In the genomic region with DNA sequence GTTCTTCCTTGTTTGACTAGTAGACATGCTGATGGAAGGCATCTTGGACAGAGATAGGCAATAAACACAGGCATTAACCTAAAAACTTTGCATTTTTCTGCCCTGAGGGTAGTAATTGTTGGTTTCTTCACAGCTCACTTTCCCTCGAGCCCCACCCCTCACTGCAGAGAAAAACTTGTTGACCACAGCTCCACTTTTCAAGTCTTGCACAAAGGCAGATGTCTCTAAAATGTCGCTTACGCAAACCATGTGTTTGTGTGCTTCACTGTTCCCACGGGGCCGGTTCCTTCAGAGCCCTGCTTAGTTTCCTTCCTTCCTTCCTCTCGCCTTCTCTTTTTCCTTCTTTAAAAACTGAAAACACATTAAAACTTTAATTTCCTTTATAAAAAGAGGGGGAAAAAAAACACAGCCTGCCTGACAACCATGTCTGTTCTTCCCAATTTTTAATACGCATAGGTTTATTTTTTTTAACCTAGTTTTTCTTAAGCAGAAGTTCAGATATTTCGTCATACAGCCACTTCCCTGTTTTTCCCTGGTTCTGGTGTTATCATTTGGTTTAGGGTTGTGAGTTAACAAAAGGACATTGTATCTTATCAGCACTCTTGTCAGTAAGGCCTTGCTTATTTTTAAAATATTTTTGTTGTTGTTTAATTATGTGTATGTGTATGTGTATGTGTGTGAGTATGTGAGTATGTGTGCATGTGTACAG, we compare ENCODE assay signal across 9 mouse cellular contexts.
A peak's percentile ranks its signal among the peaks of the same experiment; 100 is the strongest.
DNase-seq lines count a peak whose midpoint lies in the region; ATAC-seq and TF ChIP-seq lines count a peak whose summit lies in the region.
"Had no signal": no experiment of that assay in that cellular context is flagged by ENCODE, and none has a peak within 500 bp of the region (broad histone marks: within the 10 kb centered on the region; RNA-seq: fewer than 3 reads in every experiment).

No protein-coding gene starts in this region.

- no peak overlapping the region for H3K27ac ChIP-seq in kidney, adult 2 months (ENCODE audit: insufficient read depth, low read depth, low read length)
- no peak overlapping the region for H3K27ac ChIP-seq in kidney, embryonic 15.5 days
- H3K27ac ChIP-seq in bone marrow, adult 2 months (ENCODE audit: control insufficient read depth, insufficient read depth, low read depth, low read length, poor library complexity) = peak overlapping the region; percentile 56; the same call in 1 of the 2 replicates
- H3K27ac ChIP-seq in liver, embryonic 13.5 days = peak overlapping the region; percentile 70
- no peak overlapping the region for H3K27ac ChIP-seq in hindbrain, embryonic 11.5 days (ENCODE audit: low read depth, low read length)
- no peak overlapping the region for H3K27ac ChIP-seq in midbrain, embryonic 16.5 days (ENCODE audit: low read length)

- no peak for TF ChIP-seq POLR2A in kidney, adult 2 months (IDR thresholded peaks at IDR 0.05; ENCODE audit: low read depth, low read length)
- no peak for TF ChIP-seq POLR2A in bone marrow, adult 2 months (IDR thresholded peaks at IDR 0.05; ENCODE audit: borderline replicate concordance, control insufficient read depth, low read depth, low read length)

- no peak for ATAC-seq in kidney, embryonic 15.5 days (replicated peaks; ENCODE audit: low FRiP score)
- no peak for ATAC-seq in liver, embryonic 13.5 days (ENCODE audit: low read depth)
- no peak for ATAC-seq in hindbrain, embryonic 11.5 days (ENCODE audit: low FRiP score)
- ATAC-seq in midbrain, embryonic 16.5 days = no peak

- peak; percentile 30 for DNase-seq in kidney, adult 2 months
- DNase-seq in heart, adult 9 months (ENCODE audit: low spot score in 2 of 2) = peak; percentile 77
- no peak for DNase-seq in liver, embryonic 13.5 days
- peak; percentile 79 to 81 for DNase-seq in spleen, postnatal 36 days (ENCODE audit: low spot score in 2 of 2)
- DNase-seq in hindbrain, embryonic 11.5 days (ENCODE audit: low spot score) = no peak

- H3K4me2 ChIP-seq in kidney, embryonic 15.5 days = no peak overlapping the region
- peak overlapping the region; percentile 11; the same call in 1 of the 2 replicates for H3K4me2 ChIP-seq in liver, embryonic 13.5 days
- no peak overlapping the region for H3K4me2 ChIP-seq in hindbrain, embryonic 11.5 days (replicated peaks; ENCODE audit: low read depth, low read length)
- no peak overlapping the region for H3K4me2 ChIP-seq in midbrain, embryonic 16.5 days (ENCODE audit: low read length)
- H3K4me2 ChIP-seq: stomach, embryonic 15.5 days had no signal

- no peaks in the 10 kb centered on the region for H3K4me1 ChIP-seq in kidney, adult 2 months (ENCODE audit: control insufficient read depth, insufficient read depth, low read length)
- 0 out of 2 replicates have a peak, but pooled peaks cover 5% of the 10 kb centered on the region for H3K4me1 ChIP-seq in kidney, embryonic 15.5 days
- H3K4me1 ChIP-seq in bone marrow, adult 2 months (ENCODE audit: control insufficient read depth, insufficient read depth, low read length) = peaks cover 1% of the 10 kb centered on the region
- peaks cover 38% of the 10 kb centered on the region for H3K4me1 ChIP-seq in liver, embryonic 13.5 days (replicated peaks)
- H3K4me1 ChIP-seq in hindbrain, embryonic 11.5 days (replicated peaks; ENCODE audit: control insufficient read depth, insufficient read depth, low read length) = no peaks in the 10 kb centered on the region
- 0 out of 2 replicates have a peak, but pooled peaks cover 4% of the 10 kb centered on the region for H3K4me1 ChIP-seq in midbrain, embryonic 16.5 days (ENCODE audit: control insufficient read depth, insufficient read depth, low read length)
- H3K4me1 ChIP-seq: stomach, embryonic 15.5 days had no signal

- no peak overlapping the region for H3K4me3 ChIP-seq in kidney, adult 2 months (ENCODE audit: insufficient read depth, low read depth, low read length)
- no peak overlapping the region for H3K4me3 ChIP-seq in kidney, embryonic 15.5 days (replicated peaks)
- H3K4me3 ChIP-seq in bone marrow, adult 2 months (replicated peaks; ENCODE audit: control insufficient read depth, low read depth, low read length) = peak overlapping the region; percentile 35
- no peak overlapping the region for H3K4me3 ChIP-seq in liver, embryonic 13.5 days (replicated peaks)
- no peak overlapping the region for H3K4me3 ChIP-seq in hindbrain, embryonic 11.5 days (ENCODE audit: low read depth, low read length)
- H3K4me3 ChIP-seq in midbrain, embryonic 16.5 days (ENCODE audit: low read depth, low read length) = no peak overlapping the region
- H3K4me3 ChIP-seq: stomach, embryonic 15.5 days had no signal

- no peaks in the 10 kb centered on the region for H3K36me3 ChIP-seq in kidney, adult 2 months (ENCODE audit: control insufficient read depth, insufficient read depth, low read length)
- H3K36me3 ChIP-seq in kidney, embryonic 15.5 days = no peaks in the 10 kb centered on the region
- H3K36me3 ChIP-seq in liver, embryonic 13.5 days = no peaks in the 10 kb centered on the region
- H3K36me3 ChIP-seq in hindbrain, embryonic 11.5 days (ENCODE audit: control insufficient read depth, insufficient read depth, low read length) = no peaks in the 10 kb centered on the region
- H3K36me3 ChIP-seq in midbrain, embryonic 16.5 days (ENCODE audit: control insufficient read depth, insufficient read depth, low read length) = no peaks in the 10 kb centered on the region
- H3K36me3 ChIP-seq: stomach, embryonic 15.5 days had no signal

- no peaks in the 10 kb centered on the region for H3K9me3 ChIP-seq in kidney, embryonic 15.5 days (replicated peaks)
- no peaks in the 10 kb centered on the region for H3K9me3 ChIP-seq in liver, embryonic 13.5 days (replicated peaks)
- no peaks in the 10 kb centered on the region for H3K9me3 ChIP-seq in hindbrain, embryonic 11.5 days (ENCODE audit: control insufficient read depth, low read length)
- no peaks in the 10 kb centered on the region for H3K9me3 ChIP-seq in midbrain, embryonic 16.5 days (replicated peaks; ENCODE audit: control insufficient read depth, low read length, poor library complexity, severe bottlenecking)
- H3K9me3 ChIP-seq: stomach, embryonic 15.5 days had no signal

- no peaks in the 10 kb centered on the region for H3K27me3 ChIP-seq in kidney, adult 2 months (replicated peaks; ENCODE audit: control insufficient read depth, insufficient read depth, low read length)
- H3K27me3 ChIP-seq in kidney, embryonic 15.5 days = no peaks in the 10 kb centered on the region
- H3K27me3 ChIP-seq in liver, embryonic 13.5 days = no peaks in the 10 kb centered on the region
- H3K27me3 ChIP-seq in hindbrain, embryonic 11.5 days (ENCODE audit: control insufficient read depth, insufficient read depth, low read length) = no peaks in the 10 kb centered on the region
- H3K27me3 ChIP-seq in midbrain, embryonic 16.5 days (ENCODE audit: control insufficient read depth, insufficient read depth, low read depth, low read length) = no peaks in the 10 kb centered on the region
- H3K27me3 ChIP-seq: stomach, embryonic 15.5 days had no signal

- WGBS in kidney, adult 2 months = 49% methylated on average over 8 of the region's 8 CpGs
- WGBS in kidney, embryonic 15.5 days = 62% methylated on average over 8 of the region's 8 CpGs
- WGBS in bone marrow, adult 2 months = 3% methylated on average over 8 of the region's 8 CpGs
- WGBS in liver, embryonic 13.5 days (ENCODE audit: insufficient replicate concordance) = 14% methylated on average over 8 of the region's 8 CpGs
- 70% methylated on average over 8 of the region's 8 CpGs for WGBS in hindbrain, embryonic 11.5 days
- 79% methylated on average over 8 of the region's 8 CpGs for WGBS in midbrain, embryonic 16.5 days

- no peak overlapping the region for H3K9ac ChIP-seq in kidney, embryonic 15.5 days
- no peak overlapping the region for H3K9ac ChIP-seq in liver, embryonic 13.5 days
- H3K9ac ChIP-seq in hindbrain, embryonic 11.5 days (ENCODE audit: low read depth, low read length) = no peak overlapping the region
- H3K9ac ChIP-seq in midbrain, embryonic 16.5 days (ENCODE audit: low read depth, low read length) = no peak overlapping the region
- H3K9ac ChIP-seq: stomach, embryonic 15.5 days had no signal

- TF ChIP-seq CTCF in kidney, adult 2 months (conservative IDR thresholded peaks at IDR 0.05; ENCODE audit: insufficient read depth, insufficient read length, low read depth, low read length) = no peak
- TF ChIP-seq CTCF in bone marrow, adult 2 months (IDR thresholded peaks at IDR 0.05; ENCODE audit: control insufficient read depth, insufficient read depth, low read length) = no peak

Comparison
In these comparisons a context has a peak if more than half of its experiments do, and no peak if none do; other contexts are left out.
1. DNase-seq: peak in kidney, adult 2 months (single experiment), heart, adult 9 months (2 of 2) and spleen, postnatal 36 days (2 of 2); none in liver, embryonic 13.5 days (single experiment) and hindbrain, embryonic 11.5 days (single experiment).
2. H3K27ac ChIP-seq: peak in bone marrow, adult 2 months (single experiment) and liver, embryonic 13.5 days (single experiment); none in kidney, adult 2 months (single experiment), kidney, embryonic 15.5 days (single experiment), hindbrain, embryonic 11.5 days (single experiment) and midbrain, embryonic 16.5 days (single experiment).